ENCODE assay signal across 23 mouse cellular contexts in the genomic region with DNA sequence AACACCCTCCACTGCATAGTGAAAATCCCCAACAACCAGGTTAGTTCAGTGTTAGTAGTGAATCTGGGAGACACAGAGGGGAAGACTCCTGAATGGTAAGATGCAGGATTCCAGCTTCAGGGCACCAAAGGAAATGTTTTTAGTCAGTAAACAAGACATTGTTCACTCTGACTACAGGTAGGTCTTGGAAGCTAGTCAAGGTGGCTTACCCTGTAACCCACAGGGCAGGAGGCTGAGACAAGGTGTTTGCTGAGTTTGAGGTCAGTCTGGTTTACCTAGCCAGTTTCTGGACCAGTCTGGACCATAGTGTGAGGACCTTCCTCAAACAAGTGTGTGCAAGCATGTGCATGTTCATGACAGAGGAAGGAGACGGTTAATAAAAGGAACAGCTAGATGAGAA. TPM values are rescaled to one million over a fixed set of nuclear protein-coding genes. Genes with fewer than 3 reads are reported as not detected.
DNase-seq lines count a peak whose midpoint lies in the region; ATAC-seq lines count a peak whose summit lies in the region.
"Had no signal": no experiment of that assay in that cellular context is flagged by ENCODE, and none has a peak within 500 bp of the region (broad histone marks: within the 10 kb centered on the region; RNA-seq: fewer than 3 reads in every experiment).

No protein-coding gene starts in this region.

- intact Hi-C loops in heart, postnatal 25 days (cut with DNase I), result no loop called here

- H3K4me3 ChIP-seq in midbrain, embryonic 11.5 days (ENCODE audit: low read depth, low read length), result no peak overlapping the region
- H3K4me3 ChIP-seq in midbrain, embryonic 14.5 days (replicated peaks; ENCODE audit: low read depth, low read length), result no peak overlapping the region

- no peak overlapping the region for H3K27ac ChIP-seq in midbrain, embryonic 11.5 days (ENCODE audit: low read depth, low read length)
- no peak overlapping the region for H3K27ac ChIP-seq in midbrain, embryonic 14.5 days (replicated peaks; ENCODE audit: low read depth, low read length)

- H3K36me3 ChIP-seq in midbrain, embryonic 11.5 days (ENCODE audit: control insufficient read depth, insufficient read depth, low read length), result no peaks in the 10 kb centered on the region
- H3K36me3 ChIP-seq in midbrain, embryonic 14.5 days (ENCODE audit: control insufficient read depth, insufficient read depth, low read length), result no peaks in the 10 kb centered on the region
- H3K36me3 ChIP-seq: G1E had no signal

- H3K4me1 ChIP-seq in midbrain, embryonic 11.5 days (ENCODE audit: control insufficient read depth, insufficient read depth, low read length), result no peaks in the 10 kb centered on the region
- no peaks in the 10 kb centered on the region for H3K4me1 ChIP-seq in midbrain, embryonic 14.5 days (ENCODE audit: control insufficient read depth, insufficient read depth, low read length)

- peak; percentile 51 for DNase-seq in heart, adult 11 months
- no peak for DNase-seq in heart, postnatal 25 days (ENCODE audit: low spot score)
- DNase-seq in midbrain, embryonic 11.5 days (ENCODE audit: low spot score, missing footprints), result peak; percentile 56
- DNase-seq in midbrain, embryonic 14.5 days, result no peak
- DNase-seq in urinary bladder, postnatal 14 days (ENCODE audit: low spot score), result peak; percentile 16
- no peak for DNase-seq in urinary bladder, postnatal 25 days (ENCODE audit: low spot score)
- peak; percentile 16 to 29 for DNase-seq in urinary bladder, postnatal 36 days (ENCODE audit: low spot score in 2 of 2)
- DNase-seq in urinary bladder, postnatal 4 days (ENCODE audit: low spot score in 2 of 2), result no peak
- DNase-seq: adrenal gland, adult 2 months; adrenal gland, adult 8-10 months; adrenal gland, postnatal 10 days; adrenal gland, postnatal 14 days; adrenal gland, postnatal 25 days; adrenal gland, postnatal 36 days; B cell, adult 2 months; cerebellum, adult 11 months; cerebellum, adult 11-12 months had no signal

- H3K9ac ChIP-seq in midbrain, embryonic 11.5 days (ENCODE audit: low read length), result no peak overlapping the region
- H3K9ac ChIP-seq in midbrain, embryonic 14.5 days (replicated peaks; ENCODE audit: low read length), result no peak overlapping the region

- WGBS in midbrain, embryonic 11.5 days, result 87% methylated on average over 1 of the region's 1 CpGs
- WGBS in midbrain, embryonic 14.5 days, result 97% methylated on average over 1 of the region's 1 CpGs

- H3K9me3 ChIP-seq in midbrain, embryonic 11.5 days (ENCODE audit: control insufficient read depth, low read length), result no peaks in the 10 kb centered on the region
- H3K9me3 ChIP-seq in midbrain, embryonic 14.5 days (ENCODE audit: control insufficient read depth, low read length), result no peaks in the 10 kb centered on the region

- no peak for ATAC-seq in midbrain, embryonic 11.5 days (ENCODE audit: low FRiP score)
- no peak for ATAC-seq in midbrain, embryonic 14.5 days (ENCODE audit: low FRiP score, low TSS enrichment)
- ATAC-seq: activated CD4-positive, CD25-positive, alpha-beta regulatory T cell, adult 4 months; CD4-positive, CD25-positive, alpha-beta regulatory T cell, adult 4 months; Patski had no signal

- H3K27me3 ChIP-seq in midbrain, embryonic 11.5 days (ENCODE audit: control insufficient read depth, insufficient read depth, low read length), result no peaks in the 10 kb centered on the region
- no peaks in the 10 kb centered on the region for H3K27me3 ChIP-seq in midbrain, embryonic 14.5 days (ENCODE audit: control insufficient read depth, insufficient read depth, low read length)
- H3K27me3 ChIP-seq: CH12.LX, Patski had no signal

- H3K4me2 ChIP-seq in midbrain, embryonic 11.5 days, result no peak overlapping the region
- no peak overlapping the region for H3K4me2 ChIP-seq in midbrain, embryonic 14.5 days (ENCODE audit: low read length)

RNA-seq across cellular contexts. Expression of a gene that starts 22.2 kb away (rescaled TPM):
- not detected for total RNA-seq in heart, postnatal 25 days (2021)
- 34.0 and 36.5 TPM in 2 replicates for polyA plus RNA-seq in midbrain, embryonic 11.5 days (2014; fragmentation: Nextera tagmentation; extraction: Ambion mirVana)
- 225 and 246 TPM in 2 replicates for polyA plus RNA-seq in midbrain, embryonic 14.5 days (2014; fragmentation: Nextera tagmentation; extraction: Ambion mirVana)
- total RNA-seq: CH12.LX, MEL had no signal
- polyA plus RNA-seq: activated CD4-positive, CD25-positive, alpha-beta regulatory T cell, adult 4 months; CD4-positive, CD25-positive, alpha-beta regulatory T cell, adult 4 months; G1E had no signal

Comparison
In these comparisons a context has a peak if more than half of its experiments do, and no peak if none do; other contexts are left out.
1. DNase-seq: peak in heart, adult 11 months (single experiment), midbrain, embryonic 11.5 days (single experiment), urinary bladder, postnatal 14 days (single experiment) and urinary bladder, postnatal 36 days (2 of 2); none in heart, postnatal 25 days (single experiment), midbrain, embryonic 14.5 days (single experiment), urinary bladder, postnatal 25 days (single experiment) and urinary bladder, postnatal 4 days (0 of 2).